Mouse (Mus musculus) kidney, embryonic 15.5 days (tissue): ENCODE results near the gene Gprc5c. TPM values are rescaled to one million over a fixed set of nuclear protein-coding genes. Genes with fewer than 3 reads are reported as not detected.
A peak's percentile ranks its signal among the peaks of the same experiment; 100 is the strongest.
"Not testable (repeated sequence)": the region's sequence is repeated elsewhere in the genome, so short reads cannot be mapped to it uniquely, and the experiment has no call there.

Experiments used
- ATAC-seq: fragments of 200-750 bp; cut with Nextera tagmentation; replicated peaks from 2 replicates; pipeline ENCODE4 v1.8.0; 2017; ENCODE audit warnings: moderate TSS enrichment; ENCODE audit not compliant: low FRiP score
- H3K27ac ChIP-seq: fragments of 300-500 bp; sonication (generic); 2 replicates; pipeline ENCODE4 v1.5.1; 2015; ENCODE audit warnings: mild to moderate bottlenecking, inconsistent platforms
- H3K27me3 ChIP-seq: fragments of 300-500 bp; sonication (generic); 2 replicates; pipeline ENCODE4 v1.6.1; 2015; ENCODE audit warnings: inconsistent platforms
- H3K36me3 ChIP-seq: fragments of 300-500 bp; sonication (generic); 2 replicates; pipeline ENCODE4 v1.6.1; 2015; ENCODE audit warnings: inconsistent platforms
- H3K4me1 ChIP-seq: fragments of 300-500 bp; sonication (generic); 2 replicates; pipeline ENCODE4 v1.6.1; 2015; ENCODE audit warnings: inconsistent platforms
- H3K4me2 ChIP-seq: fragments of 300-500 bp; sonication (generic); 2 replicates; pipeline ENCODE4 v1.6.1; 2015; ENCODE audit warnings: moderate library complexity, mild to moderate bottlenecking, inconsistent platforms
- H3K4me3 ChIP-seq: fragments of 300-500 bp; sonication (generic); replicated peaks from 2 replicates; pipeline ENCODE4 v1.5.1; 2015; ENCODE audit warnings: mild to moderate bottlenecking, inconsistent platforms
- H3K9ac ChIP-seq: fragments of 300-500 bp; sonication (generic); 2 replicates; pipeline ENCODE4 v1.6.1; 2015; ENCODE audit warnings: mild to moderate bottlenecking, inconsistent platforms
- H3K9me3 ChIP-seq: fragments of 300-500 bp; sonication (generic); replicated peaks from 2 replicates; pipeline ENCODE4 v1.6.1; 2016; ENCODE audit warnings: inconsistent platforms
- whole genome bisulfite sequencing: fragments of 180-500 bp; shearing (Covaris S2); methylation state at CpG from one replicate; pipeline ENCODE4 v1.1.7; 2015; ENCODE audit warnings: mixed read lengths; 5-methylcytosine and 5-hydroxymethylcytosine counted together
- polyA plus RNA-seq: library from polyadenylated mRNA; unstranded; fragments of >200 nt; fragmentation: Nextera tagmentation; extraction: Ambion mirVana; gene quantifications from 2 replicates; pipeline ENCODE4 v1.2.1, GENCODE M21; 2015

The Gprc5c gene
- polyA plus RNA-seq, 1 experiment from 2014 or later: 119 TPM

GRCm38 (mm10) chr11:114890542-114890941, 39.6 kb downstream of the Gprc5c start:
- no peaks in the 10 kb centered on the region for H3K27me3 ChIP-seq
- H3K36me3 ChIP-seq: no peaks in the 10 kb centered on the region
- no peak overlapping the region for H3K27ac ChIP-seq
- H3K4me1 ChIP-seq: peaks cover 9% of the 10 kb centered on the region
- H3K4me3 ChIP-seq: 0 out of 2 replicates have a peak overlapping the region, but pooled peaks have one; percentile 3
- peak overlapping the region; percentile 44 for H3K4me2 ChIP-seq
- ATAC-seq: 0 out of 2 replicates have a peak, but pooled peaks have one; percentile 29
- H3K9ac ChIP-seq: no peak overlapping the region
- WGBS: 42% methylated on average over 5 of the region's 5 CpGs
- H3K9me3 ChIP-seq: no peaks in the 10 kb centered on the region

GRCm38 (mm10) chr11:114896085-114896484, 45.1 kb downstream of the Gprc5c start:
- 79% methylated on average over 3 of the region's 3 CpGs for WGBS
- H3K9ac ChIP-seq: no peak overlapping the region

GRCm38 (mm10) chr11:114898026-114898425, 47.1 kb downstream of the Gprc5c start:
- no peak for ATAC-seq
- Histone ChIP-seq H3K27me3 (no peaks in the 10 kb centered on the region), H3K4me3 (no peak overlapping the region), H3K36me3 (no peaks in the 10 kb centered on the region), H3K4me1 (no peaks in the 10 kb centered on the region), H3K4me2 (no peak overlapping the region), H3K9me3 (no peaks in the 10 kb centered on the region), H3K27ac (no peak overlapping the region), H3K9ac (no peak overlapping the region)
- WGBS: 47% methylated on average over 1 of the region's 1 CpGs

More at GRCm38 (mm10) chr11:114896085-114896484, 45.1 kb downstream of the Gprc5c start:
- Histone ChIP-seq H3K4me3 (no peak overlapping the region), H3K4me2 (no peak overlapping the region), H3K36me3 (no peaks in the 10 kb centered on the region), H3K4me1 (no peaks in the 10 kb centered on the region), H3K27me3 (no peaks in the 10 kb centered on the region), H3K27ac (no peak overlapping the region), H3K9me3 (no peaks in the 10 kb centered on the region)
- no peak for ATAC-seq

- H3K4me2 ChIP-seq: no peak overlapping the region
- H3K9me3 ChIP-seq: no peaks in the 10 kb centered on the region
- no peaks in the 10 kb centered on the region for H3K27me3 ChIP-seq
- no peak overlapping the region for H3K9ac ChIP-seq
- H3K4me1 ChIP-seq: no peaks in the 10 kb centered on the region
- ATAC-seq: no peak
- 96% methylated on average over 4 of the region's 4 CpGs for WGBS
- H3K27ac ChIP-seq: no peak overlapping the region
- H3K4me3 ChIP-seq: no peak overlapping the region
- H3K36me3 ChIP-seq: no peaks in the 10 kb centered on the region
Observed at GRCm38 (mm10) chr11:114903224-114903623, 52.3 kb downstream of the Gprc5c start.

GRCm38 (mm10) chr11:114907567-114907966, 56.6 kb downstream of the Gprc5c start:
- H3K4me1 ChIP-seq: no peaks in the 10 kb centered on the region
- ATAC-seq: no peak
- no peak overlapping the region for H3K27ac ChIP-seq
- H3K4me3 ChIP-seq: no peak overlapping the region
- no peak overlapping the region for H3K9ac ChIP-seq
- H3K27me3 ChIP-seq: no peaks in the 10 kb centered on the region
- WGBS: 86% methylated on average over 4 of the region's 4 CpGs
- no peaks in the 10 kb centered on the region for H3K36me3 ChIP-seq
- no peaks in the 10 kb centered on the region for H3K9me3 ChIP-seq
- H3K4me2 ChIP-seq: no peak overlapping the region

GRCm38 (mm10) chr11:114908086-114908485, 57.1 kb downstream of the Gprc5c start:
- whole genome bisulfite sequencing: 60% methylated on average over 4 of the region's 4 CpGs
- H3K4me3 ChIP-seq: no peak overlapping the region

GRCm38 (mm10) chr11:114909538-114909937, 58.6 kb downstream of the Gprc5c start:
- H3K4me3 ChIP-seq, H3K9ac ChIP-seq, H3K36me3 ChIP-seq, H3K27me3 ChIP-seq, ATAC-seq, H3K27ac ChIP-seq, H3K4me2 ChIP-seq, H3K4me1 ChIP-seq, H3K9me3 ChIP-seq: not testable (repeated sequence)
- 42% methylated on average over 3 of the region's 3 CpGs for WGBS

More at GRCm38 (mm10) chr11:114908086-114908485, 57.1 kb downstream of the Gprc5c start:
- Histone ChIP-seq H3K27ac (no peak overlapping the region), H3K9ac (no peak overlapping the region), H3K4me2 (no peak overlapping the region), H3K9me3 (no peaks in the 10 kb centered on the region), H3K36me3 (no peaks in the 10 kb centered on the region), H3K4me1 (no peaks in the 10 kb centered on the region), H3K27me3 (no peaks in the 10 kb centered on the region)
- no peak for ATAC-seq

GRCm38 (mm10) chr11:114912847-114913246, 61.9 kb downstream of the Gprc5c start:
- no peak overlapping the region for H3K9ac ChIP-seq
- no peak overlapping the region for H3K4me2 ChIP-seq
- no peaks in the 10 kb centered on the region for H3K36me3 ChIP-seq
- 0 out of 2 replicates have a peak, but pooled peaks have one; percentile 54 for ATAC-seq
- H3K27me3 ChIP-seq: 0 out of 2 replicates have a peak, but pooled peaks cover 4% of the 10 kb centered on the region
- no peaks in the 10 kb centered on the region for H3K4me1 ChIP-seq
- H3K27ac ChIP-seq: no peak overlapping the region
- no peak overlapping the region for H3K4me3 ChIP-seq
- WGBS: 22% methylated on average over 9 of the region's 9 CpGs
- no peaks in the 10 kb centered on the region for H3K9me3 ChIP-seq

GRCm38 (mm10) chr11:114914978-114915377, 64.0 kb downstream of the Gprc5c start:
- no peaks in the 10 kb centered on the region for H3K36me3 ChIP-seq
- WGBS: 38% methylated on average over 7 of the region's 7 CpGs
- H3K4me1 ChIP-seq: no peaks in the 10 kb centered on the region
- no peak overlapping the region for H3K4me2 ChIP-seq
- H3K9me3 ChIP-seq: no peaks in the 10 kb centered on the region
- no peak overlapping the region for H3K4me3 ChIP-seq
- H3K27ac ChIP-seq: no peak overlapping the region
- 0 out of 2 replicates have a peak, but pooled peaks cover 4% of the 10 kb centered on the region for H3K27me3 ChIP-seq
- H3K9ac ChIP-seq: no peak overlapping the region
- no peak for ATAC-seq

- Histone ChIP-seq H3K27me3 (0 out of 2 replicates have a peak, but pooled peaks cover 4% of the 10 kb centered on the region), H3K4me1 (no peaks in the 10 kb centered on the region), H3K4me2 (no peak overlapping the region), H3K9me3 (no peaks in the 10 kb centered on the region), H3K4me3 (no peak overlapping the region), H3K36me3 (no peaks in the 10 kb centered on the region), H3K9ac (no peak overlapping the region), H3K27ac (no peak overlapping the region)
- 76% methylated on average over 6 of the region's 6 CpGs for WGBS
- ATAC-seq: no peak
Observed at GRCm38 (mm10) chr11:114917120-114917519, 66.2 kb downstream of the Gprc5c start.

Other genes with a start within 250 kb of the Gprc5c start
- 1,080 and 1,196 TPM in 2 replicates for gene Rpl38, start 182.6 kb upstream of the Gprc5c start, polyA plus RNA-seq
- gene Ttyh2, start 175.7 kb upstream of the Gprc5c start, polyA plus RNA-seq: 15.2 and 15.8 TPM in 2 replicates
- gene Dnaic2, start 123.7 kb upstream of the Gprc5c start, polyA plus RNA-seq: 0.41 and 0.56 TPM in 2 replicates
- 0.09 TPM in 2 replicates for gene Kif19a, start 85.8 kb upstream of the Gprc5c start, polyA plus RNA-seq
- 1.0 and 1.5 TPM in 2 replicates for gene Btbd17, start 55.2 kb upstream of the Gprc5c start, polyA plus RNA-seq
- 0.14 TPM in 1 of 2 replicates, not detected in the other for gene Gpr142, start 52.2 kb upstream of the Gprc5c start, polyA plus RNA-seq
- gene Cd300a, start 38.9 kb downstream of the Gprc5c start, polyA plus RNA-seq: 1.7 and 1.8 TPM in 2 replicates
- 0.25 and 0.31 TPM in 2 replicates for gene Cd300lb, start 83.2 kb downstream of the Gprc5c start, polyA plus RNA-seq
- gene Cd300c, start 118.0 kb downstream of the Gprc5c start, polyA plus RNA-seq: not detected in 2 replicates
- gene Cd300ld, start 138.8 kb downstream of the Gprc5c start, polyA plus RNA-seq: 0.10 and 0.26 TPM in 2 replicates
- gene Cd300c2, start 150.7 kb downstream of the Gprc5c start, polyA plus RNA-seq: 2.0 and 2.7 TPM in 2 replicates
- gene Cd300ld2, start 165.0 kb downstream of the Gprc5c start, polyA plus RNA-seq: not detected in 2 replicates
- gene Cd300ld4, start 175.9 kb downstream of the Gprc5c start, polyA plus RNA-seq: not detected in 2 replicates
- not detected in 2 replicates for gene Cd300ld5, start 186.6 kb downstream of the Gprc5c start, polyA plus RNA-seq
- not detected in 2 replicates for gene Cd300ld3, start 197.3 kb downstream of the Gprc5c start, polyA plus RNA-seq
- not detected in 2 replicates for gene Cd300e, start 211.0 kb downstream of the Gprc5c start, polyA plus RNA-seq
- 1.7 and 2.1 TPM in 2 replicates for gene Rab37, start 240.3 kb downstream of the Gprc5c start, polyA plus RNA-seq